Mouse (Mus musculus) bone marrow, adult 2 months (tissue): Measurements from ENCODE around the gene Ntmt1.

Source experiments
- CTCF ChIP-seq: fragments of 200-500 bp; IDR thresholded peaks from 2 replicates; pipeline ENCODE4 v1.5.1; 2011; ENCODE audit warnings: low read length, control low read depth; ENCODE audit not compliant: control insufficient read depth, insufficient read depth
- POLR2A ChIP-seq: fragments of 200-500 bp; IDR thresholded peaks from 2 replicates; pipeline ENCODE4 v1.6.1; 2011; ENCODE audit warnings: low read depth, mild to moderate bottlenecking, control low read depth, low read length, borderline replicate concordance; ENCODE audit not compliant: control insufficient read depth

DNA sequence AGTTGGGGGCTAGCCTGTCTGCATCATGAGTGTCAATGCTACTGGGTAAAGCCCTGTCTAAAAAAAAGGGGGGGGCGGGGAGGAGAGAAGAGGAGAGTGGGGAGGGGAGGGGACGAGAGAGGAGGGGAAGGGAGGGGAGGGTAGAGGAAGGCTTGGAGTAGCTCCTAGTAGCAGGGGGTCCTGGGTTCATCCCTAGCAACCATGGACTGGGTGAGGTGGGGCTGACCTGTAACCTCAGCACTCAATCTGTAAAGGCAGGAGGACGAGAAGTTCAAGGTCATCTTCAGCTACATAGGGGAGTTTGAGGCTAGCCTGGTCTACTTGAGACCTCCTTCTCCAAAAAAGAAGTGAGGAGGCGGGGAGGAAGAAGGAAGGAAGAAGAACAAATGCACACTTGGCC lies 54.5 kb downstream of the Ntmt1 start:
- TF ChIP-seq CTCF (no peak), POLR2A (no peak)
